In genomic region chr3:151465215-151465614, GRCm38 (mm10) we compare ENCODE assay signal across 13 mouse cellular contexts. TPM values are rescaled to one million over a fixed set of nuclear protein-coding genes. Genes with fewer than 3 reads are reported as not detected.
"Had no signal": no experiment of that assay in that cellular context is flagged by ENCODE, and none has a peak within 500 bp of the region (broad histone marks: within the 10 kb centered on the region; RNA-seq: fewer than 3 reads in every experiment).

No protein-coding gene starts in this region.

- H3K4me1 ChIP-seq: limb, embryonic 13.5 days; midbrain, embryonic 10.5 days; neural tube, embryonic 15.5 days had no signal

- H3K27me3 ChIP-seq: limb, embryonic 13.5 days; neural tube, embryonic 15.5 days had no signal

- H3K9ac ChIP-seq: limb, embryonic 13.5 days; liver, embryonic 14.5 days; neural tube, embryonic 15.5 days had no signal

- DNase-seq: kidney, adult 18-20 months; kidney, postnatal 4 days; left cerebral cortex, postnatal 4 days; lung, adult 18-20 months; thymus, postnatal 14 days had no signal

- H3K9me3 ChIP-seq: limb, embryonic 13.5 days; midbrain, embryonic 10.5 days; neural tube, embryonic 15.5 days had no signal

- H3K27ac ChIP-seq: kidney, postnatal 0 days; layer of hippocampus, adult 2 months; limb, embryonic 13.5 days; liver, embryonic 14.5 days; midbrain, embryonic 10.5 days; neural tube, embryonic 15.5 days; stomach, postnatal 0 days had no signal

- H3K4me2 ChIP-seq: limb, embryonic 13.5 days; neural tube, embryonic 15.5 days had no signal

- H3K4me3 ChIP-seq: layer of hippocampus, adult 2 months; limb, embryonic 13.5 days; midbrain, embryonic 10.5 days; myocyte; neural tube, embryonic 15.5 days had no signal

- H3K36me3 ChIP-seq: limb, embryonic 13.5 days; midbrain, embryonic 10.5 days; neural tube, embryonic 15.5 days had no signal

RNA-seq across cellular contexts. Expression of gene Adgrl4, which starts 27.5 kb away (rescaled TPM):
- polyA plus RNA-seq: myocyte had no signal
